Mouse (Mus musculus) kidney, adult 18-20 months (tissue): ENCODE measurements around the gene Abca13.

Experiments used
- DNase-seq: peaks from one replicate; pipeline ENCODE4 v3.0.0; 2021

Gene Abca13

DNA sequence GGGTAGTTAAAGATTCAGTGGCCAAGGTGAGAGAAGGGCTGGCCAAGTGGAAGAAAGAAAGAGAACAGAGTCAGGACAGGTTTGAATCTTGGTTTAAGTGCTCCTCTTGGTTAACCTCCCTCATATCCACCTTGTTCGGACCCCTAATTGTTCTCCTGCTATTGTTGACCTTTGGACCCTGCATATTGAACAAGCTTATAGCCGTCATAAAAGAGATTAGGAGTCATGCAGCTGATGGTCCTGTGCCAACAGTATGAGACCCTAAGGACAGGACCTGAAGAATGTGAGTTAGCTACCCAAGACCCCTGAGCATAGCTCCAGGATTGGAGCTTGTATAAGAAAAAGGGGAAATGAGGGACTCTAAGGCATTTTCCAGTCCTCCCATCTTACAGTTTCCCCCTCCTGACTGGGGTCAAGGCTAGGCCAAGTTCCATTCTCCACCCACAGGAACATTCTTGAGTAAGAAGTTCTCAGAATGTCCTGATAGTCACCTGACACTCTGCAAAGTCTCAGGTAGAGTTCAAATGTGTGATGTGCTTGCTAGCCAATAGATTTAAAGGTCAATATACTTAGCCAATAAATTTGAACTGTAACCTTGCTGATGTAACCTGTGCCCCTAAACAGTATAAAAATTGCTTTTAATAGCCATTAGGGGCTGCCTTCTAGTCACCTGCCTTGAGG lies 536.2 kb downstream of the Abca13 start:
- no peak for DNase-seq

GRCm38 (mm10) chr11:9731300-9731699 lies 539.6 kb downstream of the Abca13 start:
- DNase-seq = no peak
